Mouse (Mus musculus) erythroblast, adult 5-6 weeks (primary cell): ENCODE data around the gene Dda1. TPM values are rescaled to one million over a fixed set of nuclear protein-coding genes. Genes with fewer than 3 reads are reported as not detected.
"Not testable (repeated sequence)": the region's sequence is repeated elsewhere in the genome, so short reads cannot be mapped to it uniquely, and the experiment has no call there.

Experiments used
- ATAC-seq: replicated peaks from 2 replicates; pipeline ENCODE4 v1.8.0; 2016; ENCODE audit warnings: moderate number of reproducible peaks, mild to moderate bottlenecking, moderate TSS enrichment, inconsistent platforms; ENCODE audit not compliant: poor library complexity, low FRiP score, severe bottlenecking
- total RNA-seq, 2 experiments: library from RNA; stranded (forward) in 1 of 2; stranded (reverse) in 1 of 2; fragments of 150-400 nt in 1 of 2; fragments of 200-764, 138-1000 nt in 1 of 2; gene quantifications; 2 replicates each; pipeline versions ENCODE4 v1.2.3 to v1.2.4; 2015 to 2017; ENCODE audit warnings: low replicate concordance in 2 of 2

Gene Dda1
- total RNA-seq, 2 experiments from 2014 or later, result 5.7 to 7.7 TPM

DNA sequence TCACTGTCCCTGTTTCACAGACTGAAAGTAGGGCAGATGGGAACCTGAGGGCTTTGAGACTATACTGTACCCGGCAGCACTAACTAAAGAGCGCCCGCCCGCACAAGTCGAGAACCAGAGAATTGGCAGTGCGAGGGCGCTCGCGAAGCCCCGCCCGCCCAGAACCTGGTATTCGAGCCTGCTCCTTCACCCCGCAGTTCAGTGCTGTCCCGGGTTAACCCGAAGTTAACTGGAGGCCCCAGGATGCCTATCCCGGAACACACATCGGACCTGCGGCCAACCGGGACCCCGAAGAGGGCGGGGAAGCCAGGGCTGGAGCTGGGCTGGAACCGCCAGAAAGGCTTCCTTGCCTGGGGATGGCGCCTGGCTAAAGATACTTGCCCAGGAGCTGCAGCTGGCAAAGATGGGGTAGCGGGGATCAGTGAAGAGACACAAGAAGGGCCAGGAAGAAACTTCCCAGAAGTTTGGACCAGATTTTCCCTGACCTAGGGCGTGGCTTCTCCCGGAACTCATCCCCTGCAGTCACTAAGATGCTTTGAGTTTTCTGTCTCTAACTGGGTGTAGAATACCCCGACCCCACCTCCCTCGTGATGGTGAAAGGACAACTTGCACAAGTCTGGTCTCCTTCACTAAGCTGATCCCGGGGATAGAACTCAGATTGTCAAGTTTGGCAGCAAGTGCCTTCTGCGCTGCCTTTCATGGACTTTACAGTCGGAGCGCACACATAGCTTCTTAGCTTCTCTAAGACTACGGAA lies 18.9 kb downstream of the Dda1 start, which contains the start of gene Gtpbp3:
Gene Gtpbp3 (plus strand): TSS at position 413 of the 755 bp plus-strand sequence.
- ATAC-seq, result peak; percentile 37

DNA sequence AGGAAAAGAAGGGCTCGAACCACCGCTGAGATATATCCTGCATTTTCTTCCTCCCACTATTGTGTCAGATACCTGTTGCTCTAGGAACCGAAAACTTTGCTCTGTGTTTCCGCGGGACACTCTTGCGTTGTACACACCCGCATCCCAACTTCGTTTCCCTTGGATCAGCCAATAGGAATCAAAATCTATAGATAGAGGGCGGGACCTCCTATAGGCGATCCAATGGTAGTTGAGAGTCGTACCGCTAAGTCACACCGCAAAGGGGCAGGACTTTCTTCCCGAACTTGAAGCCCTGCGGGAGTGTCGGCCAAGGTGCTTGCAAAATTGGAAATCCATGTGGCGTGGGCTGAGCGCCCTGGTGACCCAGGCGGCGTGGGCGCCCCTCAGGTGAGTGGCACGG lies 19.5 kb downstream of the Dda1 start:
- ATAC-seq, result peak; percentile 92

DNA sequence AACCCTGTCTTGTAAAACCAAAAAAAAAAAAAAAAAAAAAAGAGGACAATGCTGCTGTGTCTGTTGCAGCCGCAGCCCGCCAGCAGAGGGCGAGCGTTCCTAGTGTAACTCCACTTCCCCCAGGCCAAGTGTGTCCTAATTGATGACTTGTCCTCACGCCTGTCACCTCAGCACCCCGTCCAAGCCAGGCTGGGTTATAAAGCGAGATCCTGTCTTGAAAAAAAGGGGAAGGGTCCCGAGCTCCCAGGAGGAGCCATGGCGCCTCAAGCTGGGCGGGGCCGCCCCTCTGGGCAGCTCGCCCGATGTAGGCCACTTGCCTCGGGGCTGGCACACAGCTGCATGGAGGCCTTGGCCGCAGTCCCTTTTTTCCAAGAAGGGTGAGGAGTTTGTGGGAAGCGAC lies 26.0 kb downstream of the Dda1 start:
- peak; percentile 79 for ATAC-seq

DNA sequence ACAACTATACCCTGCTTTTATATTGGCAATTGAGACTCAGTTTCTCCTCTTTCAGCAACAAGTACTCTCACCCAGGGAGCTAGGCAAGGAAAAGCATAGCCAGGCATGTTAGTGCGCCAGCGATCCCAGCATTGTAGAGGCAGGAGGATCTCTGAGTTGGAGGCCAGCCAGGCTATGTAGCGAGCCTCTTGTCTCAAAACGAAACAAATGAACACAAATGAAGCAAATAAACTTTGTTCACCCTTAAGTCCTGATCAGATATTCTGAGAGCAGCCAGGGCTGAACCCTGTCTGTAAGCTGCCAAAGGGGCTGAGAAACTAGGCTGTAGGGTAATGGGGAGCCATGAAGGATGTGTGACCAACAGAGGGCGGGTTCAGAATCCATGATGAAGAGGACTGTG lies 26.8 kb downstream of the Dda1 start:
- no peak for ATAC-seq

DNA sequence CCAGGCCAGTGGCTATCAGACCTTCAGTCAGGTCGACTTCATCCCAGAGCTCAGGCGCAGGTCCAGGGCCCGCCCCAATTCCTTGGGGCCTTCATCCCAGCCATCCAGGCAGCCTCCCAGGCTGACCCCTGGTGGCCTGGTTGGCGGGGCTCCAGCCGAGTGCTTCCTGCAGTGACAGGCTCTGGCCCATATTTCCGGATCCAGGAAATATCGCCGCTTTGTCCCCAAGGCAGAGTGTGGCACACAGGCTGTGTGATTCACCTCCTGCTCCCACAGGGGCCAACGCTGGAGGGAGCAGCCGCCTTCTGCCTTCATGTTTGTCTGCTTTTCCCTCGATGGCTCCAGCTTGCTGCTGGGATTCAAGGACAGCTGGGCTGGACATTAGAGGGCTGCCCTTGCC lies 27.5 kb downstream of the Dda1 start:
- no peak for ATAC-seq

DNA sequence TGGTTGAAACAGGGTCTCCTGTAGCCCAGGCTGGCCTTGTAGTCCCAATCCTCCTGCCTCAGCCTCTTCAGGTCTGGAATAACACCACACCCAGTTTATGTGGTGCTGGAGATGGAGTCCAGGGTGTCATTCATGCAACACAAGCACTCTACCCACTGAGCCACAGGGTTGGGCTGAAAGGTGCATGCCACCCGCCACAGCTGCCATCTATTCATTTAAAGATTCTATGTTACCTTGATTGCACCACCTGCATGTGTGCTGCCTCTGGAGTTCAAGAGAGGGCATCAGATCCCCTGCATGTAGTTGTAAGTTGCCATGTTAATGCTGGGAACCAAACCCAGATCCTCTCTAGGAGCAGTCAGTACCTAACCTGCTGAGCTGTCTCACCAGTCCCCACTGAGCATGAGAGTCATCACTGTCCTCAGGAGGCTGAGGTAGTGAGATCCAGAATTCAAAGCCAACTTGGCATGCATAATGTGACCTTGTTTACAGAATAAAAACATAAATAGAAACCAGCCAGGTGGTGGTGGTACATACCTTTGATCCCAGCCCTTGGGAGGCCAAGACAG lies 28.2 kb downstream of the Dda1 start:
- ATAC-seq, result no peak

DNA sequence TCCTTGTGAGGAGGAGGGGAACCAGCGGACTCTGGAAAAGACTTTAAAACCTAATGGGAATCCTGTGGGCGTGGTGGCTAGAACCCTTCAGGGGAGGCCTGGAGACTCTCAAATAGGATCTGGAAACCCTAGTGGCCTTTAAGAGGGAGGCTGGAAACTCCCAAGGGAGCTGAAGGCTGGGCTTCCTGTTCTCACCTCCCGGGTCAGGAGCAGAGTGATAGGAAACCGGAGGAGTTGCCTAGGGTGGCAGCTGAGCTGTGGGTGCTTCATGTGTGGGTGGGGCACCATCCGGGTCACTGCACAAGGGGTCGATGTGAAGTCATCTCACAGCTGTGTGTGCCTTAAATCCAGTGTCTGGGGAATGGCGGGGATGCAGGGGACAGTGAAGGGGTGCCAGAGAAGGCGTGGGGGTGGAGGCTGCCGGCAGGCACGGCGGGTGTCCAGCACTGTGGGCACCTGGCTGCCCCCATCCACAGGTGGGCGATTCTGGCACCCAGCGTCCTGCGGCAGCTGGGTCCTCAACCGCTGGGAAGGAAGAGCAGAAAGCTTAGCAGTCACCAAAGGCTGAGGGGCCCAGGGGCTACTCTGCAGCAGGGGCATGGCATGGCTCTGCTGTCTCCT lies 29.0 kb downstream of the Dda1 start:
- ATAC-seq, result no peak

DNA sequence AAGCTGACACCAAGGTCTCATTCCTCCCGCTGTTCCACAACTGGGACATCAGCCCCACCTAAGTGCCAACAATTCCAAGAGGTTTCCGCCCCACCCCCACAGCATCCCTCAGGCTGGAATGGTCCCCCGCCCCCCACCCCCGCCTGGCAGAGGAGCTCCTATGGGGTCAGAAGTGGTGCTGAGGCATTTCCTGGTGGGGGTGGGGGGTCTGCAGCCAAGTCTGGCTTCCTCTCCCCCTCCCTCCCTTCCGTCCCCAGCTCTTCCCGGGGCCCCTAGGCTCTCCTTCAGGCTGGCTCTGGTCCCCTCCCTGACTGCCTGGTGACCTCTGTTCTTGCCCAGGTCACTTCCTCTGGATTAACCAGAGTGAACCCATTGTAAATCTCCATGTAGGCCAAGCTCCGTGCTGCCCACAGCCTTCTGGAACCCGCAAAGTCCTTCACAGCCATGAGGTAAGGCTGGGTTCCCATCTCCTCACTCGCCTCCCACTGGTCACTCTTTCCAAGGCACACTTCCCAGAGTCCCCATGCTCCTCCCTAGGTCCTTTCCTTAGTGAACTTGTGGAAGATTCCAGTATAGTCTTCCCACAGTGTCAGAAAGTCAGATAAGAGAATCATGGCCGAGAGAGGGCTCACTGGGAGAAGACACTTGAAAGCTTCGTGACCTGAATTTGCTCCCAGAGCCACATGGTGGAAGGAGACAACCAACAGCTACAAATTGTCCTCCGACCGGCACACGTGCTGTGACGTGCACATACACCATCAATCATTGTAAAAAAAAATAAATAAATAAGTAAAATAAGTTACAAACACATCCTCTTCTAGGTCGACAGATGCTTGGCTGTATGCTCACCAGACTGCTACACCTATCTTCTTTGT lies 30.1 kb downstream of the Dda1 start:
- ATAC-seq, result no peak

DNA sequence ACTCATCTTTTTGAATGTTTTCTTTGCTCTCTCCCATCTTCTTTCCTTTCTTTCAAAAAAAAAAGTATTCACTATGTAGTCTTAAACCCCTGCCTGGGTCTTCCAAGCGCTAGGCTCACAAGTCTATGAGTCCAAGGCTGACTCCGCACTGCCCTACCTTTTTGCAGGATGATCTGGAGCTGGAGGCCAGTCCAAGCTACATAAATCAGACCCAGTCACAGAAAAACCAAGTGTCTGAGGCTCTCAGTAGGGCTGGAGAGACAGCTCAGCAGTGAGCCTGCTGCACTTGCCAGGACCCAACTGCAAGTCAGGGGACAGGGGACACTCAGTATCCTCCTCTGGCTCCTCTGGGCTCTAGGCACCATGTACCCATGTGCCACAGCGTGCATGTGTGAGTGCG lies 35.4 kb downstream of the Dda1 start:
- ATAC-seq, result no peak

DNA sequence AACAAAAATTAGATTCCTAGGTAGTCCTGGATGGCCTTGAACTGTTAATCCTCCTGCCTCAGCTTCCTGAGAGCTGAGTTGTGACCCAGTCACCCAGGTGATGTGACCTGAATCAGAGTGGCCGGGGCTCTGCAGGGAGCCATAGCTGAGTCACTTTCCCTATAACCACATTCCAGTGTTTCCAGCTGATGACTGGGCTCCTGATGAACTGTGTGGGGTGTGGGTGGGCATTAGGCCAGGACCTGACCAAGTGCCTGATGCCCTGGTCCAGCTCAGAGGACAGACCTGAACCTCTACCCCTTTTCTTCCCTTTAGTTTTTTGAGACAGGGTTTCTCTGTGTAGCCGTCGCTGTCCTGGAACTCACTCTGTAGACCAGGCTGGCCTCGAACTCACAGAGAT lies 36.3 kb downstream of the Dda1 start:
- no peak for ATAC-seq

DNA sequence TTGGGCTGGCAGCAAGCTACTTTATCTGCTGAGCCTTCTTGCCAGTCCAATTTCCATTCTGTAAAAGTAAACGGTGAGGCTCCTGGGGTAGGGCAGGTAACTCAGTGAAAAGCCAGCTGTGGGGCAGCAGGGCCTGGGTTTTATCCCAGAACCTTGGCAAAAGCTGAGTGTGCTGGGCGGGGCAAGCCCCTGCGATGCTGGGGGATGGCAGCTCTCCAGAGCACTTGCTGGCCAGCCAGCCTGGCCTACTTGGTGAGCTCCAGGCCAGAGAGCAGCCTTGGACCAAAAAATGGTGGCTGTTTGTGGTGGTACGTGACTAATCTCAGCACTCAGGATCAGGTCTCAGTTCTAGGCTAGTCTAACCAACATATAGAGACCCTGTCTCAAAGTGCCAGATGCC lies 37.0 kb downstream of the Dda1 start:
- ATAC-seq, result no peak

DNA sequence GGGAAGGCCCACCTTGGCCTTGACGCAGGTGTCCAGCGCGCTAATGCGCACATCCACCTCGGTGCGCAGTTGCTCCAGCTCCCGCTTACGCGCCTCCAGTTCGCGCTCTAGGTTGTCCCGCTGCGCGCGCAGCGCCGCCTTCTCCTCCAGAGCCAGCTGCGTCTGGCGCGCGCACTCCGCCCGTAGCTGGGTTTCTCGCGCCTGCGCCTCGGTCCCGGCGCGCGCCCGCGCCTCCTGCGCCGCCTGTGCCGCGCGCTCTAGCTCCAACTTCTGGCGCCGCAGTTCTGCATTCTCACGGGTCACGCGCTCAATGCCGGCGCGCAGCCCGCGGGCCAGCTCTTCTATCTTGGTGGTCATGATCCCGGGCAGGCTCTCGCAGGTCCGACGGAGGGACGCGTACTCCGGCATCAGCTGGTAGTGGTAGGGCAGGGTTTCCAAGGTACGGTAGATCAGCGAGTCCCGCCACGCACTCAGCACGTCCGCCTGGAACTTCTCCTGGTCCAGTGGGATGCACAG lies 38.6 kb downstream of the Dda1 start:
- no peak; the same call in 1 of the 2 replicates for ATAC-seq

DNA sequence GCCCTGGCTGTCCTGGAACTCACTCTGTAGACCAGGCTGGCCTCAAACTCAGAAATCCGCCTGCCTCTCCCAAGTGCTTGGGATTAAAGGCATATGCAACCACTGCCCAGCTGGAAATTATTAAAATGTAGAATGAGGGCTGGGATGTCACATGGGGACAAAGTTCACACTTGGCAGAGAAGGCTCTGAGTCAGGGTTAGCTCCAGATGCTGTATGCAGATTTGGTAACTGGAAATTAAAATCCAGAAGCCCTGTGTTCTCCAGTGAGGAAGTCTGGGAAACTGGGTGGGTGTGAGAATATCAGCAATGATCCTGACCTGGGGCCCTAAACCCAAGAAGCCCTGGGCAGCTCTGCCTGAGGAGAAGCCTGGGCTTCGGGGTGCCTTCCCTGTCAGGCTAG lies 40.3 kb downstream of the Dda1 start:
- no peak for ATAC-seq

DNA sequence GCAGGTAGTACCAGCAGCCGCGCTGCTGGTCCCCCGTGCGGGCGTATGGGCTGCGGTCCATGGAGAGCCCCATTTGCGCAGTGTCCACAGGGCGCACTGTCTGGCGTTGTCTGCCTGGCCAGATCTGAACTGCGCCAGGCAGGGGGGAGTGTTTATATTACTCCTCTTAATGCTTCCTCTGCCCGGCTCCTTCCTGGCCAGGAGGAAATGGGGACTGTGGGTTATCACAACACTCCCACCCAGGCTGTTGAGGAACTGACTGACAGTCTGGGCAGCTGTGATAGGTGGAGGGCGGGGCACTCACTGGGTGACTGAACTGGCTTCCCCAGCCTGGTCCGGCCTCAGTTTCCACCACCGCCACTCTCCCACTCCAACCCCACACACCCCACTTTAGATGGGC lies 42.6 kb downstream of the Dda1 start, which contains the start of gene Plvap:
Gene Plvap (minus strand): TSS at position 109 of the 400 bp plus-strand sequence.
- ATAC-seq, result peak; percentile 62

DNA sequence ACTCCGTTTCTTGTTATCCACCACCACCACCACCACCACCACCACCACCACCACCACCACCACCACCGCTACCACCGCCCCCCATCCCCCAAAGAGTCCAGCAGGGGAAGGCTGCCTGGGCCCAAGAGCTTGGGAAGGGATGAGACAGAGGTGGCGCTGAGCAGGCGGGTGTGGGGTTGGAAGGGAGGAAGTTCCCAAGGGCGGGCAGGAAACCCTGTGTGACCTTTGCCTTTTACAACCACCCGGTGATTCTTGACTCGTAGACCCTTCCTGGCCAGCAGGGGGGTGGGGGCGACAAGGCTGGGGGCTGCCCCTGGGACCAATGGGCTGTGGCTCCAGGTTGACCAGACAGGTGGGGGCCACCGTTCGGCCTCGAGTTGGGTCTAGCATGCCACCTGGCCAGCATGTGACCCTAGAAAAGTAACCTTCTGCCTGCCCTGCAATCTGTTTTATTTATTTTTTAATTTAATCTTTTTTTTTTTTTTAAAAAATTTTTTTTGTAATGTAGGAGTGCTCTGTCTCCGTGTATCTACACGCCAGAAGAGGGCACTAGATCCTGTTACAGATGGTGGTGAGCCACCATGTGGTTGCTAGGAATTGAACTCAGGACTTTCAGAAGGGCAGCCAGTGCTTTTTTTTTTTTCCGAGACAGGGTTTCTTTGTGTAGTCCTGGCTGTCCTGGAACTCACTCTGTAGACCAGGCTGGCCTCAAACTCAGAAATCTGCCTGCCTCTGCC lies 44.2 kb downstream of the Dda1 start:
- ATAC-seq, result no peak

DNA sequence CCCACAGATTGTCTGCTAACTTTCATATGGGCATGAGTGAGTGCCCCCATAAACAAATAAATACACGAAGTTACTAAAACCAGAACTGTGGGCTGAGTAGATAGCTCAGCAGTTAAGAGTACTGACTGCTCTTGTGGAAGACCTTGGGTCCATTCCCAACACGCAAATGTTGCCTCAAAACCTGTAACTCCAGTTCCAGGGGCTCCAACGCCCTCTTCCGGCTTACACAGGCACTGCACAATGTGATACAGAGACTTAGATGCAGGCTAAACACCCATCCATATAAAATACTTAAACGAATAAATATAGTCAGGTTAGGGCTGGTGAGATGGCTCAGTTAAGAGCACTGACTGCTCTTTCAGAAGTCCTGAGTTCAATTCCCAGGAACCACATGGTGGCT lies 46.0 kb downstream of the Dda1 start:
- ATAC-seq, result no peak

DNA sequence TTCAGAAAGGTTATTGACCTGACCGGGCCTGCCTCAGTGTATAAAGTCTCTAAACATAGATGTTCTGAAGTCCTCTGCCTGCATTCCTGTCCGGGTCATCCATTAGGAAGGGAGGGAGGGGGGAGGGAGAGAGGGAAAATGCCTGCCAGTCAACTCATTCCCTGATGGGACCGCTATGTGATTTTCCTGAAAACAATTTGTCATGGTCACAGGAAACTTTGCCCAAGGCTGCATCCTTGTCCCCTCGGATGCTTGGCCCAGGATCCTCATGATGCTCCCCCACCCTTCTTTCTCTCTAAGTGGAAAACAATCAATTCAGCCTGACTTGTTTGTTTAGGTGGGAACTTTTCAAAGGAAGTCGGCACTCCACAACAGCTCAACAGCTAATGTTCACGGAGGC lies 47.8 kb downstream of the Dda1 start:
- no peak for ATAC-seq

DNA sequence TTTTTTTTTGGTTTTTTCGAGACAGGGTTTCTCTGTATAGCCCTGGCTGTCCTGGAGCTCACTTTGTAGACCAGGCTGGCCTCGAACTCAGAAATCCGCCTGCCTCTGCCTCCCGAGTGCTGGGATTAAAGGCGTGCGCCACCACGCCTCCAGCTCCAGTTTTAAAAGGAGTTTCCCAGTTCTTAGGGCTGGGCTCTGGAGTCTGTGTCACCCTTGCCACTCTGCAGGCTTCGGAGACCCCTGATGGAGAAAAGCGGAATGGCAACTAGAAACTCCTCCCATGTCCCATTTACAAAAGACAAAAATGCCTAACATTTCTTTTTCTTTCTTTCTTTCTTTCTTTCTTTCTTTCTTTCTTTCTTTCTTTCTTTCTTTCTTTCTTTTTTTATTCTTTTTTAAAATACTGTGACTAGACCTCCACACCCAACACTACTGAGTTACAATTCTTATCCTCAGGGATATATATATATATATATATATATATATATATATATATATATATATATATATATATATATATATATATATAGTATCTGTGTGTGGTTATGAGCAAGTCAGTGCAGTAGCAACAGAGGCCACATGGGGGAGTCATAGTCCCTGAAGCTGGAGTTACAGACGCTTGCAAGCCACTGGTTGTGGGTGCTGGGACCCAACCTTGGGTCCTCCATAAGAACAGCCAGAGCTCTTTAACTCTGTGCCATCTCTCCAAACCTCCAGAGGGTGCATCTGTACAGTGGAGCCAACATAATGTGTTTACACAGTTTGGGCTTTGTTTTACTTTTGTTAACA lies 50.2 kb downstream of the Dda1 start:
- not testable (repeated sequence) for ATAC-seq

DNA sequence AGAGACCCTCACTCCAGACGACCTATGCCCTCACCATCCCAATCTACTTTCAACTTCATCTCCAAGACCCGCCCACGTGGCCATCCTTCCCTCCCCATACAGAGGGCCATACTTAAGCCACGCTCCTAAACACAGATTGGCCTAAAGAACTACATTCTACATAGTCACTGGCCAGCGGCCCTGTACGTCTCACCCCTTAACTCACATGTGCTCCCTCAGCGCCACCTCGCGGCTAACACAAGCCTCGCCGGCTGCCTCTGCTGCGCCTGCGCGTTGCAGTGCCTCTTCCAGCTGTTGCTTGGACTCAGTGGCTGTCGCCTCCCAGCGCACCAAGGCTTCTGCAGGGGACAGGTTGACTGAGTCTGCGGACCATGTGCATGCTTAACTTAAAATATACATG lies 52.6 kb downstream of the Dda1 start:
- peak; percentile 80 for ATAC-seq
